15 mouse cellular contexts compared by ENCODE assay signal in the genomic region with DNA sequence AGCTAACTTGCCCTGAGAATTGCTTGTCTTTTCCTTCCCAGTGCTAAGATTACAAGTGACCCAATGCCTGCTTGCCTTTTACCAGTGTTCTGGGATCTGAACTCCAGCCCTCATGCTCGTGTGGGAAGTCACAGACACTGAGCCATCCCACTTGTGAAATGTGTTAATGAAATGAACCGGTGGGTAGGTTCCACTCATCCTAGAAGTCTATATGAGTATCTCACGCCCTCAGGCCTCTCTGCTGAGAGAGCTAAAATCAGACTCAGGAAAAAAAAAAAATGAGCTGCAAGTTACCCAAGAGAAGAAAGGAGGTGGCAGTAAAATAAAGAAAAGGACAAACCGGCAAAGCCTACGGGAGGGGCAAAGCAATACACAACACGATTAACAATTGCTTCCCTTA.
"Had no signal": no experiment of that assay in that cellular context is flagged by ENCODE, and none has a peak within 500 bp of the region (broad histone marks: within the 10 kb centered on the region; RNA-seq: fewer than 3 reads in every experiment).

No protein-coding gene starts in this region.

- H3K36me3 ChIP-seq: liver, embryonic 13.5 days; neural tube, embryonic 12.5 days had no signal

- H3K4me1 ChIP-seq: liver, embryonic 13.5 days; neural tube, embryonic 12.5 days had no signal

- H3K9me3 ChIP-seq: liver, embryonic 13.5 days; neural tube, embryonic 12.5 days had no signal

- H3K27ac ChIP-seq: liver, embryonic 13.5 days; neural tube, embryonic 12.5 days; stomach, postnatal 0 days had no signal

- H3K4me3 ChIP-seq: liver, embryonic 13.5 days; neural tube, embryonic 12.5 days had no signal

- ATAC-seq: intestine, postnatal 0 days had no signal

- H3K27me3 ChIP-seq: liver, embryonic 13.5 days; neural tube, embryonic 12.5 days had no signal

- H3K4me2 ChIP-seq: liver, embryonic 13.5 days; midbrain, embryonic 11.5 days; neural tube, embryonic 12.5 days had no signal

- H3K9ac ChIP-seq: liver, embryonic 13.5 days; neural tube, embryonic 12.5 days had no signal

- DNase-seq: kidney, adult 2 months; kidney, postnatal 10 days; kidney, postnatal 36 days; layer of hippocampus, postnatal 36 days; liver, embryonic 13.5 days; lung, adult 2 months; lung, postnatal 14 days; lung, postnatal 4 days; retina, postnatal 1 day; right cerebral cortex, postnatal 4 days; thymus, postnatal 36 days had no signal
